Mouse (Mus musculus): ENCODE measurements at regions not wholly inside any gene's neighbourhood (a gene's known extent, or its start where the extent isn't known, plus 50 kb on each side); places are given as distances from the start of the nearest gene placed in this dataset.

- 63% methylated on average over 12 of the region's 12 CpGs for WGBS
- H3K9me3 ChIP-seq (ENCODE audit: control insufficient read depth, low read length) = no peaks in the 10 kb centered on the region
- H3K4me3 ChIP-seq (ENCODE audit: low read depth, low read length) = no peak overlapping the region
- no peaks in the 10 kb centered on the region for H3K27me3 ChIP-seq (replicated peaks; ENCODE audit: control insufficient read depth, insufficient read depth, low read length)
- no peak overlapping the region for H3K4me2 ChIP-seq (ENCODE audit: low read length)
- no peaks in the 10 kb centered on the region for H3K4me1 ChIP-seq (replicated peaks; ENCODE audit: control insufficient read depth, insufficient read depth, low read length)
- H3K9ac ChIP-seq (ENCODE audit: low read length) = no peak overlapping the region
- no peak for DNase-seq (ENCODE audit: low spot score)
- no peaks in the 10 kb centered on the region for H3K36me3 ChIP-seq (ENCODE audit: control insufficient read depth, insufficient read depth, low read length)
- H3K27ac ChIP-seq (ENCODE audit: low read depth) = no peak overlapping the region
- ATAC-seq (replicated peaks; ENCODE audit: low FRiP score, low TSS enrichment, low read depth) = no peak
These were observed 63.1 kb downstream of the Kcnf1 start for GRCm38 (mm10) chr12:17113465-17114177.

- H3K4me2 ChIP-seq (ENCODE audit: low read length) = no peak overlapping the region
- ATAC-seq (replicated peaks; ENCODE audit: low FRiP score, low TSS enrichment, low read depth) = no peak
- 75% methylated on average over 7 of the region's 7 CpGs for WGBS
These were observed 63.8 kb downstream of the Kcnf1 start for GRCm38 (mm10) chr12:17112781-17113464.

GRCm38 (mm10) chr12:17106220-17106619, 70.5 kb downstream of the Kcnf1 start:
- H3K9ac ChIP-seq (ENCODE audit: low read length) = no peak overlapping the region
- ATAC-seq (replicated peaks; ENCODE audit: low FRiP score, low TSS enrichment, low read depth) = no peak
- WGBS = 78% methylated on average over 1 of the region's 1 CpGs
- no peaks in the 10 kb centered on the region for H3K9me3 ChIP-seq (ENCODE audit: control insufficient read depth, low read length)
- no peak overlapping the region for H3K4me3 ChIP-seq (ENCODE audit: low read depth, low read length)
- no peaks in the 10 kb centered on the region for H3K36me3 ChIP-seq (ENCODE audit: control insufficient read depth, insufficient read depth, low read length)
- DNase-seq (ENCODE audit: low spot score) = no peak
- no peaks in the 10 kb centered on the region for H3K27me3 ChIP-seq (replicated peaks; ENCODE audit: control insufficient read depth, insufficient read depth, low read length)
- H3K27ac ChIP-seq (ENCODE audit: low read depth) = no peak overlapping the region
- no peaks in the 10 kb centered on the region for H3K4me1 ChIP-seq (replicated peaks; ENCODE audit: control insufficient read depth, insufficient read depth, low read length)
- no peak overlapping the region for H3K4me2 ChIP-seq (ENCODE audit: low read length)

More at GRCm38 (mm10) chr12:17112781-17113464, 63.8 kb downstream of the Kcnf1 start:
- Histone ChIP-seq H3K9ac (ENCODE audit: low read length) (no peak overlapping the region), H3K9me3 (ENCODE audit: control insufficient read depth, low read length) (no peaks in the 10 kb centered on the region), H3K4me1 (replicated peaks; ENCODE audit: control insufficient read depth, insufficient read depth, low read length) (no peaks in the 10 kb centered on the region), H3K27ac (ENCODE audit: low read depth) (no peak overlapping the region), H3K36me3 (ENCODE audit: control insufficient read depth, insufficient read depth, low read length) (no peaks in the 10 kb centered on the region), H3K27me3 (replicated peaks; ENCODE audit: control insufficient read depth, insufficient read depth, low read length) (no peaks in the 10 kb centered on the region), H3K4me3 (ENCODE audit: low read depth, low read length) (no peak overlapping the region)
- DNase-seq (ENCODE audit: low spot score) = no peak

- ATAC-seq (replicated peaks; ENCODE audit: low FRiP score, low TSS enrichment, low read depth) = no peak
- no peak overlapping the region for H3K27ac ChIP-seq (ENCODE audit: low read depth)
- H3K27me3 ChIP-seq (replicated peaks; ENCODE audit: control insufficient read depth, insufficient read depth, low read length) = no peaks in the 10 kb centered on the region
- no peak overlapping the region for H3K9ac ChIP-seq (ENCODE audit: low read length)
- DNase-seq (ENCODE audit: low spot score) = no peak
- no peaks in the 10 kb centered on the region for H3K36me3 ChIP-seq (ENCODE audit: control insufficient read depth, insufficient read depth, low read length)
- H3K4me2 ChIP-seq (ENCODE audit: low read length) = no peak overlapping the region
- no peaks in the 10 kb centered on the region for H3K4me1 ChIP-seq (replicated peaks; ENCODE audit: control insufficient read depth, insufficient read depth, low read length)
- H3K9me3 ChIP-seq (ENCODE audit: control insufficient read depth, low read length) = no peaks in the 10 kb centered on the region
- 83% methylated on average over 6 of the region's 6 CpGs for WGBS
- no peak overlapping the region for H3K4me3 ChIP-seq (ENCODE audit: low read depth, low read length)
These were observed 71.5 kb downstream of the Kcnf1 start for GRCm38 (mm10) chr12:17105057-17105712.

GRCm38 (mm10) chr12:17101842-17102241, 74.8 kb downstream of the Kcnf1 start:
- H3K27me3 ChIP-seq (replicated peaks; ENCODE audit: control insufficient read depth, insufficient read depth, low read length) = no peaks in the 10 kb centered on the region
- 85% methylated on average over 3 of the region's 3 CpGs for WGBS
- ATAC-seq (replicated peaks; ENCODE audit: low FRiP score, low TSS enrichment, low read depth) = no peak

GRCm38 (mm10) chr12:17097800-17098271, 78.9 kb downstream of the Kcnf1 start:
- ATAC-seq (replicated peaks; ENCODE audit: low FRiP score, low TSS enrichment, low read depth) = no peak

More at GRCm38 (mm10) chr12:17101842-17102241, 74.8 kb downstream of the Kcnf1 start:
- Histone ChIP-seq H3K36me3 (ENCODE audit: control insufficient read depth, insufficient read depth, low read length) (no peaks in the 10 kb centered on the region), H3K9ac (ENCODE audit: low read length) (no peak overlapping the region), H3K27ac (ENCODE audit: low read depth) (no peak overlapping the region), H3K9me3 (ENCODE audit: control insufficient read depth, low read length) (no peaks in the 10 kb centered on the region), H3K4me3 (ENCODE audit: low read depth, low read length) (no peak overlapping the region), H3K4me1 (replicated peaks; ENCODE audit: control insufficient read depth, insufficient read depth, low read length) (no peaks in the 10 kb centered on the region), H3K4me2 (ENCODE audit: low read length) (no peak overlapping the region)
- DNase-seq (ENCODE audit: low spot score) = no peak

GRCm38 (mm10) chr12:17094758-17095157, 81.9 kb downstream of the Kcnf1 start:
- ATAC-seq (replicated peaks; ENCODE audit: low FRiP score, low TSS enrichment, low read depth) (no peak), DNase-seq (ENCODE audit: low spot score) (no peak)
- no peak overlapping the region for H3K27ac ChIP-seq (ENCODE audit: low read depth)
- no peak overlapping the region for H3K9ac ChIP-seq (ENCODE audit: low read length)
- H3K9me3 ChIP-seq (ENCODE audit: control insufficient read depth, low read length) = no peaks in the 10 kb centered on the region
- H3K4me3 ChIP-seq (ENCODE audit: low read depth, low read length) = no peak overlapping the region
- peaks cover 5% of the 10 kb centered on the region; the same call in 1 of the 2 replicates for H3K4me1 ChIP-seq (replicated peaks; ENCODE audit: control insufficient read depth, insufficient read depth, low read length)
- 92% methylated on average over 4 of the region's 4 CpGs for WGBS
- H3K4me2 ChIP-seq (ENCODE audit: low read length) = no peak overlapping the region
- H3K27me3 ChIP-seq (replicated peaks; ENCODE audit: control insufficient read depth, insufficient read depth, low read length) = no peaks in the 10 kb centered on the region
- H3K36me3 ChIP-seq (ENCODE audit: control insufficient read depth, insufficient read depth, low read length) = no peaks in the 10 kb centered on the region

More at GRCm38 (mm10) chr12:17097800-17098271, 78.9 kb downstream of the Kcnf1 start:
- H3K27me3 ChIP-seq (replicated peaks; ENCODE audit: control insufficient read depth, insufficient read depth, low read length) = no peaks in the 10 kb centered on the region
- no peaks in the 10 kb centered on the region for H3K9me3 ChIP-seq (ENCODE audit: control insufficient read depth, low read length)
- H3K36me3 ChIP-seq (ENCODE audit: control insufficient read depth, insufficient read depth, low read length) = no peaks in the 10 kb centered on the region
- H3K4me1 ChIP-seq (replicated peaks; ENCODE audit: control insufficient read depth, insufficient read depth, low read length) = no peaks in the 10 kb centered on the region
- 56% methylated on average over 15 of the region's 15 CpGs for WGBS
- no peak for DNase-seq (ENCODE audit: low spot score)
- H3K4me2 ChIP-seq (ENCODE audit: low read length) = no peak overlapping the region
- no peak overlapping the region for H3K9ac ChIP-seq (ENCODE audit: low read length)
- no peak overlapping the region for H3K27ac ChIP-seq (ENCODE audit: low read depth)
- no peak overlapping the region for H3K4me3 ChIP-seq (ENCODE audit: low read depth, low read length)

GRCm38 (mm10) chr12:17093772-17094171, 82.2 kb upstream of the 2410004P03Rik start:
- Histone ChIP-seq H3K27ac (ENCODE audit: low read depth) (no peak overlapping the region), H3K36me3 (ENCODE audit: control insufficient read depth, insufficient read depth, low read length) (no peaks in the 10 kb centered on the region), H3K4me1 (replicated peaks; ENCODE audit: control insufficient read depth, insufficient read depth, low read length) (peaks cover 5% of the 10 kb centered on the region; the same call in 1 of the 2 replicates), H3K9me3 (ENCODE audit: control insufficient read depth, low read length) (no peaks in the 10 kb centered on the region), H3K27me3 (replicated peaks; ENCODE audit: control insufficient read depth, insufficient read depth, low read length) (no peaks in the 10 kb centered on the region), H3K9ac (ENCODE audit: low read length) (no peak overlapping the region), H3K4me2 (ENCODE audit: low read length) (no peak overlapping the region), H3K4me3 (ENCODE audit: low read depth, low read length) (no peak overlapping the region)
- no peak for ATAC-seq (replicated peaks; ENCODE audit: low FRiP score, low TSS enrichment, low read depth)
- DNase-seq (ENCODE audit: low spot score) = no peak
- WGBS = 43% methylated on average over 3 of the region's 3 CpGs
